Mouse (Mus musculus) liver, embryonic 13.5 days (tissue): ENCODE measurements at regions not wholly inside any gene's neighbourhood (a gene's known extent, or its start where the extent isn't known, plus 50 kb on each side); places are given as distances from the start of the nearest gene placed in this dataset.

Experiments used
- ATAC-seq: fragments of 200-750 bp; cut with Nextera tagmentation; 2 replicates; pipeline ENCODE4 v1.8.0; 2017; ENCODE audit warnings: low read depth, mild to moderate bottlenecking, moderate number of reproducible peaks, moderate library complexity
- DNase-seq: peaks from one replicate; pipeline ENCODE4 v3.0.0; 2022
- H3K27ac ChIP-seq: fragments of 300-500 bp; sonication (generic); 2 replicates; pipeline ENCODE4 v1.5.1; 2015; ENCODE audit warnings: moderate library complexity, mild to moderate bottlenecking, inconsistent platforms
- H3K27me3 ChIP-seq: fragments of 300-500 bp; sonication (generic); 2 replicates; pipeline ENCODE4 v1.6.1; 2015; ENCODE audit warnings: mild to moderate bottlenecking, inconsistent platforms
- H3K36me3 ChIP-seq: fragments of 300-500 bp; sonication (generic); 2 replicates; pipeline ENCODE4 v1.6.1; 2015; ENCODE audit warnings: mild to moderate bottlenecking, inconsistent platforms
- H3K4me1 ChIP-seq: fragments of 300-500 bp; sonication (generic); replicated peaks from 2 replicates; pipeline ENCODE4 v1.6.1; 2015; ENCODE audit warnings: inconsistent platforms
- H3K4me2 ChIP-seq: fragments of 300-500 bp; sonication (generic); 2 replicates; pipeline ENCODE4 v1.6.1; 2015; ENCODE audit warnings: inconsistent platforms, mild to moderate bottlenecking, moderate library complexity
- H3K4me3 ChIP-seq: fragments of 300-500 bp; sonication (generic); replicated peaks from 2 replicates; pipeline ENCODE4 v1.5.1; 2015; ENCODE audit warnings: mild to moderate bottlenecking, inconsistent platforms
- H3K9ac ChIP-seq: fragments of 300-500 bp; sonication (generic); 2 replicates; pipeline ENCODE4 v1.6.1; 2015; ENCODE audit warnings: mild to moderate bottlenecking, inconsistent platforms
- H3K9me3 ChIP-seq: fragments of 300-500 bp; sonication (generic); replicated peaks from 2 replicates; pipeline ENCODE4 v1.6.1; 2016; ENCODE audit warnings: inconsistent platforms
- WGBS: fragments of 180-500 bp; shearing (Covaris S2); methylation state at CpG from one replicate; pipeline ENCODE4 v1.1.7; 2015; ENCODE audit not compliant: insufficient replicate concordance; 5-methylcytosine and 5-hydroxymethylcytosine counted together

DNA sequence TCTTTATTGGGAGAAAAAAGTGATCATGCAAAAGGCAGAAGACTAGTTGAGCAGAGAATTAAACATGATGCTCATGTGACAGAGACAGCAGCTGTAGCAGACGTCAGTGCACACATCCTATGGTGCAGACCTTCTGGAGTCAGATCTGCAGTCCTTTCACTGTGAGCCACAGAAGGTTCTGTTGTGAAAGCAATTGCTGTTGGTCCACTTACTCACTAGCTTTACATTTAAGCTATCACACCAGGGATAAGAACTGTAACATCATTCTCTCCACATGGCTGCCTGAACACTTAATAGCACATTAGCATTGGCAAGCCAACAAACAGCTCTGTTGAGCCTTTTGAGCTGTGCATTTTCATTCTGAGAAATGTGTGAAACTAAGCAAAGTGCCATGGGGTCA, 1509.7 kb upstream of the Flrt2 start:
- no peaks in the 10 kb centered on the region for H3K9me3 ChIP-seq
- H3K36me3 ChIP-seq, result no peaks in the 10 kb centered on the region
- no peaks in the 10 kb centered on the region for H3K4me1 ChIP-seq
- WGBS, result 50% methylated on average over 1 of the region's 1 CpGs
- no peak overlapping the region for H3K9ac ChIP-seq
- H3K4me2 ChIP-seq, result no peak overlapping the region
- ATAC-seq, result no peak
- no peaks in the 10 kb centered on the region for H3K27me3 ChIP-seq
- H3K4me3 ChIP-seq, result no peak overlapping the region
- no peak for DNase-seq
- no peak overlapping the region for H3K27ac ChIP-seq

DNA sequence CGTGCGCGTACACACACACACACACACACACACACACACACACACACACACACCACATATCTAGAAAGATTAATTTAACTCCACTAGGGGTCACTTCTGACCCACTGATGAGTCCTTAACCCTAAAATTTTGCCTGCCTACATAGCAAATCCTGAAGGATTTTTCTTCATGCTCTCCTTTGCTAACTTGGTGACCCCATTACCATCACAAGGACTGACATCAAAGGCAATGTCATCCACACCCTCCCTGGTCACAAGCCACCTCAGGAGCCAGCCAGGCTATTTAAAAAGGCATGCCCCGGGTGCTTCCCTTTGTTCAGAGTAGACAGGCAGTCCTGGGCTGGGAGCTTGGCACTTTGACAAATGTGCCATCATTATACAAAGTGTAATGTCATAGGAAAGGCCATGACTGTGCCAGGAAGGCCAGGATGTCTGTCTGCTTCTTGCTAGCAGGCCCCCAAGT, 1501.4 kb upstream of the Flrt2 start:
- WGBS, result 61% methylated on average over 4 of the region's 4 CpGs

DNA sequence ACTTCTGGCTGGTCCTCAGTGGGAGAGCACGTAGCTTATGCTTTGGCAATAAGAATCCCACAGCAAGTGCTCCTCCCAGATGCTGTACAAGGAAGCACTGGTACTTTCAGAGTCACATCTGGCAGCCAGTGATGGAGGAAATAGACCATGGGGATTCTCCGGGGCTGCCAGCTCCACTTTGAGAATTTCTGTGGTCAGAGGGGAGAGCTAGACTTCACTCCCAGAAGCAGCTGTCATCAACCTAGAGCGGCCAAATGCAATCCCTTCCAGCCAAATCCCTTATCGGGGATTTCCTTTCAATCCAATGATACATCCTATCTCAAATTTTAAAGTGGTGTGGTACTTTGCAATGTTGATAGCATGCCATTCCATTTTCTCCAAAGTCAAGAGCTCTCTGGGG, 1474.1 kb upstream of the Flrt2 start:
- DNase-seq (no peak), ATAC-seq (no peak)
- no peaks in the 10 kb centered on the region for H3K36me3 ChIP-seq
- no peak overlapping the region for H3K4me2 ChIP-seq
- H3K27ac ChIP-seq, result no peak overlapping the region
- H3K27me3 ChIP-seq, result no peaks in the 10 kb centered on the region
- H3K9ac ChIP-seq, result no peak overlapping the region
- H3K9me3 ChIP-seq, result no peaks in the 10 kb centered on the region
- WGBS, result 65% methylated on average over 4 of the region's 4 CpGs
- no peak overlapping the region for H3K4me3 ChIP-seq
- H3K4me1 ChIP-seq, result no peaks in the 10 kb centered on the region

More for the DNA sequence above, 1501.4 kb upstream of the Flrt2 start:
- Histone ChIP-seq H3K4me2 (no peak overlapping the region), H3K27me3 (no peaks in the 10 kb centered on the region), H3K4me3 (no peak overlapping the region), H3K36me3 (no peaks in the 10 kb centered on the region), H3K9me3 (no peaks in the 10 kb centered on the region), H3K27ac (no peak overlapping the region), H3K4me1 (no peaks in the 10 kb centered on the region), H3K9ac (no peak overlapping the region)
- DNase-seq, result no peak
- no peak for ATAC-seq

DNA sequence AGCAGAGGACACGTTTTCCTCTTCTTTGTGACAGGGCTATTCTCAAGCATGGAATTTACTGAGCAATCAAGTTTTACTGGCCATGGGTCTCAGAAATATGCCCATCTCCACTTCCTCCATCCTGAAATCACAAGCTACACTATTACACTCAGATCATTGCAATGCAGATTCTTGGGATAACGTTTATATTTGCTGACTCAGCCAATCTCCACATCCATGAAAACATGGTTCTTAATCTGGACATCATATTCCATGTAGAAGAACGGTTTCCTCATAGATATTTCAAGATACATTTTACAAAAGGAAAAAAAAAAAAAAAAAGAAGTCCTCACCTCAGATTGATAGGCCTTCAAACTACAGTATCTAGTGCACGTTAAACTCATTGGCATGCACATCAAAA, 1462.1 kb upstream of the Flrt2 start:
- no peaks in the 10 kb centered on the region for H3K27me3 ChIP-seq
- no peak overlapping the region for H3K9ac ChIP-seq
- ATAC-seq (no peak), DNase-seq (no peak)
- no peaks in the 10 kb centered on the region for H3K4me1 ChIP-seq
- no peak overlapping the region for H3K4me3 ChIP-seq
- no peaks in the 10 kb centered on the region for H3K9me3 ChIP-seq
- WGBS, result 62% methylated on average over 4 of the region's 4 CpGs
- H3K36me3 ChIP-seq, result no peaks in the 10 kb centered on the region
- H3K27ac ChIP-seq, result no peak overlapping the region
- no peak overlapping the region for H3K4me2 ChIP-seq

DNA sequence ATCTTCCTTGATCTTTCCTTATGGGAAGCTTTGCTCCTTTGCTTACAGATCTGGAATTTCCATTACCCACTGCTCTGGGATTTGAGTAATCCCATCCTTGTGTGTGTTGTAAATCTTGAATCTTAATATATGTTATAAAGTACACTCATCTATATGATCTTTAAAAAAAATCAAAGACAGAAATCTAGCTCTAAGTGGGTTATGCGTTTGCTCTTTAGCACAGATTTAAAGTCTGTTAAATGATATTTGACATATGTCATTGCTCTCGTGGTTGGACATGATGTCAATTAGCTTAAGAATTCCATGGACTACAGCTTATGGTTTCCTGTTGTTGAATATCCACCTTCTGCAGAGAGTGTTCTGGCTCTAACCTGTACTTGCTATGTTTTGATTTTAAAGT, 1446.7 kb upstream of the Flrt2 start:
- H3K4me2 ChIP-seq, result no peak overlapping the region
- H3K9ac ChIP-seq, result no peak overlapping the region
- no peak overlapping the region for H3K4me3 ChIP-seq
- no peak for DNase-seq
- H3K36me3 ChIP-seq, result no peaks in the 10 kb centered on the region
- no peaks in the 10 kb centered on the region for H3K27me3 ChIP-seq
- 54% methylated on average over 2 of the region's 2 CpGs for WGBS
- H3K27ac ChIP-seq, result no peak overlapping the region
- ATAC-seq, result no peak
- H3K4me1 ChIP-seq, result no peaks in the 10 kb centered on the region
- no peaks in the 10 kb centered on the region for H3K9me3 ChIP-seq

DNA sequence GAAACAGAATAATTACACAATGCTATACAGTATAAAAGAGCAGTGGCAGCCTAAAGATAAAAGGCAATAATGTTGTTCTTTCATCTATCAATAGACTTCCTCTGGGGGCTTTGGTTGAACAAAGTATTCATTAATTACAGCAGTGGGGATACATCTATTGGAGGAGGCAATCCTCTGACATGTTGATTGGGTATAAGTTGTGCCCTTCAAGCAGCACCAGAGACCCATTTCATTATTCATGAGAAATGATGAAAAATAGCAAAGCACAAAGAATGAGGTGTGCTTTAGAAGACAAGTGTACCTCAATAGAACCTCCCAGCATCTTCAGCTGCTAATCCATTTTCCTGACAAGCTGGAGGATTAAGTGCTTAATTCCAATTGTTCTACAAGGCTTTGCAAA, 1444.7 kb upstream of the Flrt2 start:
- H3K9me3 ChIP-seq, result no peaks in the 10 kb centered on the region
- no peaks in the 10 kb centered on the region for H3K36me3 ChIP-seq
- H3K4me3 ChIP-seq, result no peak overlapping the region
- H3K27me3 ChIP-seq, result no peaks in the 10 kb centered on the region
- DNase-seq, result no peak
- no peak overlapping the region for H3K9ac ChIP-seq
- H3K27ac ChIP-seq, result no peak overlapping the region
- H3K4me2 ChIP-seq, result no peak overlapping the region
- no peak for ATAC-seq
- H3K4me1 ChIP-seq, result no peaks in the 10 kb centered on the region

DNA sequence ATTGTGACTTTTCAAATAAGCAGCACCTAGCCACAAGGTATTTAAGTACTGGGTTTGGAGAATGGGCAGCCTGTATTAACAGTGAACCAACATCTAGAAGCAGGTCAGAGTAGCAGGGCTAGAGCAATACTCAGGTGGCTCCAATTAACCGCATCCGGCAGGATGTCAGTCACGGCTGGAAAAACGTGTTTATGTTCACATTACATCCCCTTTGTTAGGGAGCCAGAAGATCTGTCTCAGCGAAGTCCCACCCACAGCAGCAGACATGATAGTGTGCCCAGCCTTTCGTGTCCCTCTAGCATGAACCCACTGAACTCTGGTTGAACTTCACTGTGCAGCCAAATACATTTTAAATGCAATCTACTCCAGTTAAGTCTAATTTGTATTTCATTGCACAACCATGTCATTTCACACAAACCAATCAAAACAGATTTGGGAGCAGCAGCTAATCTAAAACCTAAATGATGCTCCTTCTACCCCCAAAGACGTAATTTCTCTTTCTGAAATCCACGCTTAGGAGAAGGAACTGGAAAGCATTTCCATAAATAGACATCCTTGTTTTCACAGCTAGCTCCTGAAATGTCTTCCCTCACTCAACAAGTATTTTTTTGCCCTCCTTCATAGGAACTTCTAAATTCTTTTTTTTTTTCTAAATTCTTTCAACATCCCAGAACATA, 1438.9 kb upstream of the Flrt2 start:
- ATAC-seq, result no peak
- H3K9me3 ChIP-seq, result no peaks in the 10 kb centered on the region
- H3K4me1 ChIP-seq, result no peaks in the 10 kb centered on the region
- H3K36me3 ChIP-seq, result no peaks in the 10 kb centered on the region
- H3K27ac ChIP-seq, result no peak overlapping the region
- no peak overlapping the region for H3K9ac ChIP-seq
- no peak overlapping the region for H3K4me3 ChIP-seq
- DNase-seq, result no peak
- H3K4me2 ChIP-seq, result no peak overlapping the region
- WGBS, result 55% methylated on average over 8 of the region's 8 CpGs
- no peaks in the 10 kb centered on the region for H3K27me3 ChIP-seq

DNA sequence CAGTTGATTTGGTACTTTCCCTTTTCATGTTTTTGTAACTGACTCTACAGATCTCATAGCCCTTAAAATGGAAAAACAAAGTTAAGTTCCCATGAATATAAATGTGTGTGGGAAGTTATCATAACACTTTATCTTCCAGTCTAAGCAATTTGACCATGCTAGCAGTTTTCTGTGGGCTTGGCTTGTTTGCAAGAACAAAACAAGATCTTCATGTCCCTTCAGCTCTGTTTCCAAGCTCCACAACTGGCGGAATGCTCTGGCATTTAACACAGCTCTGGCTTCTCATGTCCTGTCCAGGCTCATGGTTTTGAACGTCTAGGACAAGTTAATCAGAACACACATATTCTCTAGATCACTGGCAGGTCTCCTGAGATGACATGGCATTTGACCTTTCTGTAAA, 1411.1 kb upstream of the Flrt2 start:
- no peaks in the 10 kb centered on the region for H3K27me3 ChIP-seq
- DNase-seq (no peak), ATAC-seq (no peak)
- 0 out of 2 replicates have a peak, but pooled peaks cover 4% of the 10 kb centered on the region for H3K9me3 ChIP-seq
- H3K27ac ChIP-seq, result no peak overlapping the region
- WGBS, result 54% methylated on average over 2 of the region's 2 CpGs
- no peaks in the 10 kb centered on the region for H3K36me3 ChIP-seq
- H3K9ac ChIP-seq, result no peak overlapping the region
- H3K4me1 ChIP-seq, result no peaks in the 10 kb centered on the region
- H3K4me3 ChIP-seq, result no peak overlapping the region
- no peak overlapping the region for H3K4me2 ChIP-seq

DNA sequence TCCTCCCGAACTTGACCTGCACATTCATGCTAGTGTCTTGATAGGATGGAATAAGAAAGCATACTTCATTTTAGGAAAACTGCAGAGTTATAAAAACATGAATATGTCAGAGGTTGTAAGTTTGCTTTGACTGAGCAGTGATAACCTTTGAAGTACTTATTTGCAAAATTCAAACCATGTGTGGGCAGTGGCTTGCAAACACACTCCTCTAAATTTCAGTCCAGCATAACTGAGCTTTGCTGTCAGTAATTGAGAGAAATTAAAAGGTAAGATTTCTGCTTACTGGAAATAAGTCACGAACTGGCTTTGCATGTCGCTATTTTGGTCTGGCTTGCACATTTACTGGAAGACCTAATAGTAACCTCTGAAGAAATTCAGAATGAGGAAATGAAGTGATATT, 1409.1 kb upstream of the Flrt2 start:
- Histone ChIP-seq H3K4me2 (no peak overlapping the region), H3K27me3 (no peaks in the 10 kb centered on the region), H3K9me3 (no peaks in the 10 kb centered on the region), H3K27ac (no peak overlapping the region), H3K4me1 (no peaks in the 10 kb centered on the region), H3K4me3 (no peak overlapping the region), H3K36me3 (no peaks in the 10 kb centered on the region), H3K9ac (no peak overlapping the region)
- WGBS, result 63% methylated on average over 3 of the region's 3 CpGs
- ATAC-seq (no peak), DNase-seq (no peak)

DNA sequence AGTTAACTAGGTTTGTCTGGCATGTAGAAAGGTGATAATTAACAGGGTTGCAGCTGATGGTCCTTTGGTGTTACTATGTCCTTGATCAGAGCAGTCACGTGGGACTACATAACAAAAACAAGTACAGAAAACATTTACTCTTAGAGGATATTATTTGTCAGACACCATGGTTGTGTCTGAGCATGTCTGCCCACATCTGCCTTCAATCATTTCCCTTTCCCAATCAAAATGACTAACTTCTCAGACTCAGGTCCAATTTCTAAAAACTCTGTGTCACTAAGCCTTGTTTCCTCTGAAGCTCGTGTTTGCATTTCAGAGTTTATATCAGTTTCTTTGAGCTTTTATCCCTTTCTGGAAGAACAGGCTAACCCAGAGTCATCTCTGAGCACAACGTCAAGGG, 1408.5 kb upstream of the Flrt2 start:
- H3K9ac ChIP-seq, result no peak overlapping the region
- 55% methylated on average over 3 of the region's 3 CpGs for WGBS
- no peak overlapping the region for H3K4me2 ChIP-seq
- no peak overlapping the region for H3K4me3 ChIP-seq
- DNase-seq (no peak), ATAC-seq (no peak)
- H3K27me3 ChIP-seq, result no peaks in the 10 kb centered on the region
- no peaks in the 10 kb centered on the region for H3K9me3 ChIP-seq
- H3K27ac ChIP-seq, result no peak overlapping the region
- H3K4me1 ChIP-seq, result no peaks in the 10 kb centered on the region
- no peaks in the 10 kb centered on the region for H3K36me3 ChIP-seq

DNA sequence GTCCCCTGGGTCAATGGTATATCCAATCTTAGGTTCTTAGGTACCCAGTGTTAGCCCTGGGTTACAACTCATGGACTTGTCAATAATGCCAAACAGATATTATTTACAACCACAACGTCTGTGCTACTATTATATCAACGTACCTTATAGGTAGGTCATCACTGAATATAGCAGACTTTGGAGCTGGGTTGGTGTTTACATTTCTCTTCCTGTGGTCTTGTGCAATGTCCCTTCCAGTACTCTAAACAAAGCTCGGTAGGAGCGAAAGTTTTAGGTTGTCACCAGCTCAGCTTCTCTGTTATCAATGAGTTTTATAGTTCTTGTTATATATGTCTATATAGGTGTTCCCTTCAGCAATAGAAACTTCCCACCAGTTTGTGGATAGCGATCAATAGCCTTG, 1394.2 kb upstream of the Flrt2 start:
- ATAC-seq (no peak), DNase-seq (no peak)
- H3K9me3 ChIP-seq, result no peaks in the 10 kb centered on the region
- H3K27ac ChIP-seq, result no peak overlapping the region
- H3K4me3 ChIP-seq, result no peak overlapping the region
- 56% methylated on average over 5 of the region's 5 CpGs for WGBS
- no peaks in the 10 kb centered on the region for H3K4me1 ChIP-seq
- H3K9ac ChIP-seq, result no peak overlapping the region
- no peak overlapping the region for H3K4me2 ChIP-seq
- H3K36me3 ChIP-seq, result no peaks in the 10 kb centered on the region
- H3K27me3 ChIP-seq, result no peaks in the 10 kb centered on the region

DNA sequence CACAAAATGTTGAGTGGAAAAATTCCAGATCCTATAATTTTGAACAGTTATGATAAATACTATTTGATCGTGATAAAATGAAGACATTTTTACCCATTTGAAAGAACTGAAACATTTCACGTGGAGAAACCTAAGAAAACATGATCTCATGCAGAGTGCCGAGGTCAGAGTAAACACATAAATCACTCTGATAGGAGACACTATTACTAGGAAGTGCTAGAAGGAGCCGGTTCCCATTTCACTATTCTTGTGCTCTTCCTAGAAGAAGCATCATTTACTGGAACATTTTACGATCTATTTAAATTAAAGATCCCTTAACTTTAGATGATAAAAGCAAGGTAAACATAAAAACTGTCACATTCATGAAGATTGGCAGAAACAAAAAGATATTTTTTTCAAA, 1359.7 kb upstream of the Flrt2 start:
- H3K9ac ChIP-seq, result no peak overlapping the region
- no peaks in the 10 kb centered on the region for H3K4me1 ChIP-seq
- no peak overlapping the region for H3K4me3 ChIP-seq
- H3K36me3 ChIP-seq, result no peaks in the 10 kb centered on the region
- H3K27ac ChIP-seq, result no peak overlapping the region
- 44% methylated on average over 5 of the region's 5 CpGs for WGBS
- ATAC-seq (no peak), DNase-seq (no peak)
- H3K4me2 ChIP-seq, result no peak overlapping the region
- H3K9me3 ChIP-seq, result no peaks in the 10 kb centered on the region
- H3K27me3 ChIP-seq, result no peaks in the 10 kb centered on the region
